Mouse (Mus musculus) heart, embryonic 13.5 days (tissue): Measurements from ENCODE around the gene Tubb5. TPM values are rescaled to one million over a fixed set of nuclear protein-coding genes. Genes with fewer than 3 reads are reported as not detected.

Source experiments
- ATAC-seq: fragments of 200-750 bp; cut with Nextera tagmentation; 2 replicates; pipeline ENCODE4 v1.8.0; 2017; ENCODE audit warnings: moderate TSS enrichment; ENCODE audit not compliant: insufficient number of reproducible peaks, low FRiP score, low TSS enrichment; ENCODE audit errors: extremely low read depth
- H3K27ac ChIP-seq: fragments of 300-500 bp; sonication (generic); replicated peaks from 2 replicates; pipeline ENCODE4 v1.5.1; 2015; ENCODE audit warnings: moderate library complexity, mild to moderate bottlenecking, inconsistent platforms
- H3K27me3 ChIP-seq: fragments of 300-500 bp; sonication (generic); replicated peaks from 2 replicates; pipeline ENCODE4 v1.6.1; 2015; ENCODE audit warnings: mild to moderate bottlenecking, inconsistent platforms
- H3K36me3 ChIP-seq: fragments of 300-500 bp; sonication (generic); 2 replicates; pipeline ENCODE4 v1.6.1; 2015; ENCODE audit warnings: mild to moderate bottlenecking, inconsistent platforms
- H3K4me1 ChIP-seq: fragments of 300-500 bp; sonication (generic); 2 replicates; pipeline ENCODE4 v1.6.1; 2015; ENCODE audit warnings: inconsistent platforms
- H3K4me2 ChIP-seq: fragments of 300-500 bp; sonication (generic); 2 replicates; pipeline ENCODE4 v1.6.1; 2015; ENCODE audit warnings: inconsistent platforms, mild to moderate bottlenecking, moderate library complexity
- H3K4me3 ChIP-seq: fragments of 300-500 bp; sonication (generic); 2 replicates; pipeline ENCODE4 v1.5.1; 2015; ENCODE audit warnings: moderate library complexity, mild to moderate bottlenecking, inconsistent platforms
- H3K9ac ChIP-seq: fragments of 300-500 bp; sonication (generic); 2 replicates; pipeline ENCODE4 v1.6.1; 2015; ENCODE audit warnings: inconsistent platforms, mild to moderate bottlenecking, moderate library complexity
- H3K9me3 ChIP-seq: fragments of 300-500 bp; sonication (generic); 2 replicates; pipeline ENCODE4 v1.6.1; 2016; ENCODE audit warnings: inconsistent platforms
- WGBS: fragments of 180-500 bp; shearing (Covaris S2); methylation state at CpG from one replicate; pipeline ENCODE4 v1.1.7; 2015; ENCODE audit warnings: mixed read lengths; 5-methylcytosine and 5-hydroxymethylcytosine counted together
- polyA plus RNA-seq: library from polyadenylated mRNA; unstranded; fragments of >200 nt; fragmentation: Nextera tagmentation; extraction: Ambion mirVana; gene quantifications from 2 replicates; pipeline ENCODE4 v1.2.1, GENCODE M21; 2015

Tubb5 gene
- polyA plus RNA-seq, result 741 and 743 TPM in 2 replicates

DNA sequence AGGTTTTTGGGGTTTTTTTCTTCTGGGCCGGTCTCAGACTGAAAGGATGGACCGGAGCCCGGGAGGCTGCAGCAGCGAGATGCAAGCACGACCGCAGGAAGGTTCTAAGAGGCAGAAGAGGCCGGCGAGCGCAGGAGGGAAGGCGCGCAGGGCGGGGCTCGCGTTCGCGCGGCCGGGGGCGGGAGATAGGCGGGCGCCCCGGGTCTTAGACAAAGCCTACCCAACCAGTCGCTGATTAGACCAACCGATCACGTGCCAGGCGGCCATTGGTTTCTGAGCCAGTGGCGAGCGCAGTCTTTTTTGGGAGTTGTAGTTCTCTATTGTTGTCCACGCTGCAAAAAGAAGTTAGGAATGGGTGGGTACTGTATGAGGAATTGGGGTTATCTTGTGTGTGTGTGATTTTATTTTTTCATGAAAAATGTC is at the start of gene Tubb5:
Gene Tubb5 (minus strand): TSS at position 185 of the 423 bp plus-strand sequence.
- H3K27me3 ChIP-seq, result no peaks in the 10 kb centered on the region
- peak within 1 kb of the TSS; percentile 94 for H3K4me3 ChIP-seq
- peak within 1 kb of the TSS; percentile 99 for H3K27ac ChIP-seq
- peaks cover 37% of the 10 kb centered on the region for H3K36me3 ChIP-seq
- ATAC-seq, result peak; percentile 75
- H3K9ac ChIP-seq, result peak within 1 kb of the TSS; percentile 99
- under 1% methylated on average over 29 of the region's 29 CpGs for whole genome bisulfite sequencing
- no peaks in the 10 kb centered on the region for H3K9me3 ChIP-seq
- peak within 1 kb of the TSS; percentile 90 for H3K4me2 ChIP-seq
- peaks cover 60% of the 10 kb centered on the region for H3K4me1 ChIP-seq

DNA sequence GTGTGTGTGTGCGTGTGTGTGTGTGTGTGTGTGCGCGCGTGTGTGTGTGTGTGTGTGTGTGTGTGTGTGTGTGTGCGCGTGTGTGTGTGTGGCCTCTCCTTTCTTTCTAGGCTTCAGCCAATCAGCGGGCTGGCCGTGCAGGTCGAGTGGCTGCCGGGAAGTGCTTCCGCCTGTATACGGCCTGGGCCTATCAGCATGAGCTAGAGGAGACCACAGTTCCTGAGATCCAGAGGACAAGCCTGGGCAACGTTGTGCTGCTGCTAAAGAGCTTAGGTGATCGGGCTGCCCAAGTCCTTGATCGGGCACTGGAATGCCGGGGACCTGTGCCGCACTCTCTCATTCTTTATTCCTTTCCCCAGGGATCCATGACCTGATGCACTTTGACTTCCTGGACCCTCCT is 49.6 kb upstream of the Tubb5 start:
- Histone ChIP-seq H3K27ac (no peak overlapping the region), H3K36me3 (peaks cover 99% of the 10 kb centered on the region), H3K27me3 (no peaks in the 10 kb centered on the region), H3K4me2 (no peak overlapping the region), H3K9ac (no peak overlapping the region), H3K4me1 (no peaks in the 10 kb centered on the region), H3K4me3 (no peak overlapping the region), H3K9me3 (no peaks in the 10 kb centered on the region)
- no peak for ATAC-seq
- 76% methylated on average over 16 of the region's 17 CpGs for WGBS

GRCm38 (mm10) chr17:35883777-35884176 is 45.7 kb upstream of the Tubb5 start:
- Histone ChIP-seq H3K4me2 (no peak overlapping the region), H3K9ac (no peak overlapping the region), H3K4me3 (no peak overlapping the region), H3K36me3 (peaks cover 74% of the 10 kb centered on the region), H3K4me1 (peaks cover 11% of the 10 kb centered on the region), H3K27me3 (no peaks in the 10 kb centered on the region), H3K9me3 (no peaks in the 10 kb centered on the region), H3K27ac (no peak overlapping the region)
- no peak for ATAC-seq
- WGBS, result 95% methylated on average over 14 of the region's 14 CpGs

DNA sequence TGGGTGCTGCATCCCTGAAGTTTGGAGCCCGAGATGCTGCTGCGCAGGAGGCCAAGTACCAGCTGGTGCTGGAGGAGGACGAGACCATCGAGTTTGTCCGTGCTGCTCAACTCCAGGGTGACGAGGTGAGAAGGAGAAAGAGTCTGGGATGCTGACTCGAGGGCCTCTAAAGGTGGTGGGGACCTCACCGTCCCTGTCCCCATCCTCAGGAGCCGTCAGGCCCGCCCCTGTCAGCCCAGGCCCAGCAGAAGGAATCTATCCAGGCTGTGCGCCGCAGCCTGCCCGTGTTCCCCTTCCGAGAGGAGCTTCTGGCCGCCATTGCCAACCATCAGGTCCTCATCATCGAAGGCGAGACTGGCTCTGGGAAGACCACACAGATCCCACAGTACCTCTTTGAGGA is 44.8 kb upstream of the Tubb5 start:
- H3K9ac ChIP-seq, result no peak overlapping the region
- peaks cover 65% of the 10 kb centered on the region for H3K36me3 ChIP-seq
- no peak overlapping the region for H3K4me3 ChIP-seq

DNA sequence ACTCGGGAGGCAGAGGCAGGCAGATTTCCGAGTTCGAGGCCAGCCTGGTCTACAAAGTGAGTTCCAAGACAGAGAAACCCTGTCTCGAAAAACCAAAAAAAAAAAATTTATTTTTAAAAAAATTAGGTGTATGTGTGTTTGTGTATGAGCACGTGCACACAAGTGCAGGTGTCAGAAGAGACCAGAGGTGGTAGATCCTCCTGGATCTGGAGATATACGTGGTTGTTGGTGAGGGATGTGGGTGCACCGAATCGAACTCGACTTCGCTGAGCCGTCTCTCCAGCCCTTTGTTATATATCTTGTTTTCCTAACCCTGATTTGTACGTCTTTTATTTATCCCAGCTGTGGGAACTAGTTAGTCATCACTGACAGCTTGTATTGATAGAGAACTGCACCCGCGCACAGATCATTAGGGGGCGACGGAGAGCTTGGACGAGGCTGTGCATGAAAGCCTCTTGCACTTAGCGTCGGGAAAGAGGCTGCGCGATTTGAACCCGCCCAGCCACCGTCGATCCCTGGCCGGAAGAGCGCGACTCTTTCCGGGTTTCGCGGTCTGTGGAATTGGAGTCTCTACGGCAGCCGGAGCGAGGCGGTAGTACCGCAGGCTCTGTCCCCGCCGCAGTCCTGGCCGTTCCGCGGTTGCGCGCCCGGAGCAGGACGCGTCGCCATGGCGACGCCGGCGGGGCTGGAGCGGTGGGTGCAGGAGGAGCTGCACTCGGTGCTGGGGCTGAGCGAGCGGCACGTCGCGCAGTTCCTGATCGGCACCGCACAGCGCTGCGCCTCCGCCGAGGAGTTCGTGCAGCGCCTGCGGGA is 41.3 kb upstream of the Tubb5 start, which contains the start of gene Dhx16:
Gene Dhx16 (plus strand): TSS at position 575 of the 813 bp plus-strand sequence.
- 5% methylated on average over 66 of the region's 66 CpGs for WGBS
- peak; percentile 83 for ATAC-seq
- peaks cover 11% of the 10 kb centered on the region for H3K4me1 ChIP-seq
- peak within 1 kb of the TSS; percentile 99 for H3K4me3 ChIP-seq
- no peaks in the 10 kb centered on the region for H3K27me3 ChIP-seq
- H3K27ac ChIP-seq, result peak within 1 kb of the TSS; percentile 70
- peak within 1 kb of the TSS; percentile 92 for H3K4me2 ChIP-seq
- H3K9me3 ChIP-seq, result no peaks in the 10 kb centered on the region
- peaks cover 57% of the 10 kb centered on the region for H3K36me3 ChIP-seq
- H3K9ac ChIP-seq, result peak within 1 kb of the TSS; percentile 94

More for the DNA sequence above, 44.8 kb upstream of the Tubb5 start:
- no peak overlapping the region for H3K4me2 ChIP-seq
- ATAC-seq, result no peak
- no peaks in the 10 kb centered on the region for H3K9me3 ChIP-seq
- 89% methylated on average over 17 of the region's 17 CpGs for WGBS
- H3K4me1 ChIP-seq, result peaks cover 11% of the 10 kb centered on the region
- no peak overlapping the region for H3K27ac ChIP-seq
- H3K27me3 ChIP-seq, result no peaks in the 10 kb centered on the region

- Histone ChIP-seq H3K4me3 (no peak overlapping the region), H3K27me3 (no peaks in the 10 kb centered on the region), H3K9ac (0 out of 2 replicates have a peak overlapping the region, but pooled peaks have one; percentile 0), H3K9me3 (no peaks in the 10 kb centered on the region), H3K4me2 (no peak overlapping the region), H3K36me3 (peaks cover 58% of the 10 kb centered on the region), H3K27ac (no peak overlapping the region), H3K4me1 (peaks cover 42% of the 10 kb centered on the region)
- no peak for ATAC-seq
- WGBS, result 84% methylated on average over 6 of the region's 6 CpGs
These were observed 36.6 kb upstream of the Tubb5 start for GRCm38 (mm10) chr17:35874721-35875120.

- no peak; the same call in 1 of the 2 replicates for ATAC-seq
- 23% methylated on average over 21 of the region's 21 CpGs for WGBS
- peaks cover 58% of the 10 kb centered on the region for H3K36me3 ChIP-seq
- H3K4me1 ChIP-seq, result peaks cover 49% of the 10 kb centered on the region
- peak overlapping the region; percentile 24; the same call in 1 of the 2 replicates for H3K4me3 ChIP-seq
- H3K4me2 ChIP-seq, result peak overlapping the region; percentile 40
- peak overlapping the region; percentile 20; the same call in 1 of the 2 replicates for H3K27ac ChIP-seq
- H3K27me3 ChIP-seq, result no peaks in the 10 kb centered on the region
- no peaks in the 10 kb centered on the region for H3K9me3 ChIP-seq
- H3K9ac ChIP-seq, result peak overlapping the region; percentile 68
These were observed 35.8 kb upstream of the Tubb5 start for GRCm38 (mm10) chr17:35873774-35874519.

DNA sequence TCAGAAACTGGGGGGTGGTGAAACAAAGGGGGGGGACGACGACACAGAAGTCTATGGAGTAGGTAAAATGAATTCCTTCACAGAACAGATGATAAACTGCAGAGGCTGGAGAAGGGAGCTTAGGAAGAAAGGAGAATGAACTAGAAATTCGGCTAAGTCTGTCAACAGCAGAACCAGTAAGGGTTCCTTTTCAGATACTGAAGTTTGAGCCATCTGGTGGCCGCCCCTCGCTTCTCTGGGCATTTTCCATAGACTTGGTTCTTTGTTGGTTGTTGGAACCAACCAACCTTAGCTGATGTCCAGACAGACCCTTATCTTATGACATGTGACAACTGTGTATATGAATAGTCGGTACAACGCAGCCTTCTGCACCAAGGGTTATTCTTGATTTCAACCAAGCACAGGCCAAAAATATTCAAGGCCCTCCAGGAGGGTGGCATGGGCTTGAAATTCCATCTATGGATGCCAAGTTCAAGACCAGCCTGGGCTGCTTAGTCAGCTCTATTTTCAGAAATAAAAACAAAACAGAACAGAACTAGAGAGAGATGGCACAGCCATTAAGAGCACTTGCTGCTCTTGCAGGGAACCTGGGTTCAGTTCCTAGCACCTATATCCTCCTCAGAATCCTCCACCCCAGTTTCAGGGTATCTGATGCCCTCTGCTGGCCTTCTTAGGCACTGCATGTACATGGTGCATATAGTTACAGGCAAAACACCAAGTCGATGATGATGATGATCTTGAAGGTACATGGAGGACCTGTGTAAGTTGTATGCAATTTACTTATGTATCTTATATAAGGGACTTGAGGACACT is 33.0 kb upstream of the Tubb5 start:
- no peak for ATAC-seq
- H3K4me2 ChIP-seq, result peak overlapping the region; percentile 96
- peaks cover 70% of the 10 kb centered on the region for H3K4me1 ChIP-seq
- no peaks in the 10 kb centered on the region for H3K9me3 ChIP-seq
- peak overlapping the region; percentile 68 for H3K4me3 ChIP-seq
- H3K27ac ChIP-seq, result peak overlapping the region; percentile 97
- no peaks in the 10 kb centered on the region for H3K27me3 ChIP-seq
- 53% methylated on average over 8 of the region's 8 CpGs for WGBS
- peaks cover 53% of the 10 kb centered on the region for H3K36me3 ChIP-seq
- peak overlapping the region; percentile 91 for H3K9ac ChIP-seq

- ATAC-seq, result no peak; the same call in 1 of the 2 replicates
- Histone ChIP-seq H3K36me3 (peaks cover 47% of the 10 kb centered on the region), H3K27ac (peak overlapping the region; percentile 97), H3K9me3 (no peaks in the 10 kb centered on the region), H3K27me3 (no peaks in the 10 kb centered on the region), H3K9ac (peak overlapping the region; percentile 91), H3K4me1 (peaks cover 70% of the 10 kb centered on the region), H3K4me2 (peak overlapping the region; percentile 96), H3K4me3 (peak overlapping the region; percentile 68)
- 28% methylated on average over 9 of the region's 9 CpGs for WGBS
These were observed 32.2 kb upstream of the Tubb5 start for GRCm38 (mm10) chr17:35870151-35870883.

- H3K36me3 ChIP-seq, result peaks cover 39% of the 10 kb centered on the region
- no peaks in the 10 kb centered on the region for H3K27me3 ChIP-seq
- H3K4me3 ChIP-seq, result peak overlapping the region; percentile 68
- no peaks in the 10 kb centered on the region for H3K9me3 ChIP-seq
- H3K9ac ChIP-seq, result peak overlapping the region; percentile 91
- H3K4me1 ChIP-seq, result peaks cover 78% of the 10 kb centered on the region
- peak overlapping the region; percentile 96 for H3K4me2 ChIP-seq
- 4% methylated on average over 7 of the region's 7 CpGs for WGBS
- peak overlapping the region; percentile 97 for H3K27ac ChIP-seq
- ATAC-seq, result no peak
These were observed 31.4 kb upstream of the Tubb5 start for GRCm38 (mm10) chr17:35869346-35870067.
